Mouse (Mus musculus) small intestine, adult 2 months (tissue): ENCODE results near the gene Pdcl3. TPM values are rescaled to one million over a fixed set of nuclear protein-coding genes. Genes with fewer than 3 reads are reported as not detected.

ENCODE experiments used
- H3K27ac ChIP-seq: fragments of 200-500 bp; 2 replicates; pipeline ENCODE4 v1.5.1; 2012; ENCODE audit warnings: low read depth, low read length, control low read depth, inconsistent platforms; ENCODE audit not compliant: insufficient read depth
- H3K27me3 ChIP-seq: fragments of 200-500 bp; 2 replicates; pipeline ENCODE4 v1.6.1; 2012; ENCODE audit warnings: mild to moderate bottlenecking, moderate library complexity, low read length, inconsistent platforms; ENCODE audit not compliant: control insufficient read depth, insufficient read depth
- H3K36me3 ChIP-seq: fragments of 200-500 bp; 2 replicates; pipeline ENCODE4 v1.6.1; 2012; ENCODE audit warnings: mild to moderate bottlenecking, low read length, control low read depth, inconsistent platforms; ENCODE audit not compliant: control insufficient read depth, insufficient read depth
- H3K4me1 ChIP-seq: fragments of 200-500 bp; 2 replicates; pipeline ENCODE4 v1.6.1; 2012; ENCODE audit warnings: low read length, inconsistent platforms, mixed read lengths; ENCODE audit not compliant: control insufficient read depth, insufficient read depth, insufficient read length
- H3K4me3 ChIP-seq: fragments of 200-500 bp; 2 replicates; pipeline ENCODE4 v1.5.1; 2012; ENCODE audit warnings: low read depth, mild to moderate bottlenecking, control low read depth, inconsistent platforms, low read length, moderate library complexity
- CTCF ChIP-seq: fragments of 200-500 bp; IDR thresholded peaks from 2 replicates; pipeline ENCODE4 v1.5.1; 2012; ENCODE audit warnings: low read depth, mild to moderate bottlenecking, control low read depth, inconsistent platforms, low read length, moderate library complexity, mixed read lengths; ENCODE audit not compliant: insufficient replicate concordance, insufficient read length; ENCODE audit errors: extremely low read depth
- POLR2A ChIP-seq: fragments of 200-500 bp; IDR thresholded peaks from 2 replicates; pipeline ENCODE4 v1.6.1; 2012; ENCODE audit warnings: low read depth, mild to moderate bottlenecking, control low read depth, inconsistent platforms, low read length, moderate library complexity
- WGBS: fragments of 180-500 bp; shearing (Covaris S2); methylation state at CpG from one replicate; pipeline ENCODE4 v1.1.7; 2018; 5-methylcytosine and 5-hydroxymethylcytosine counted together
- polyA plus RNA-seq: library from polyadenylated mRNA; depleted of rRNA; stranded (reverse); fragments of >200 nt; gene quantifications from 2 replicates; pipeline ENCODE4 v1.2.3, GENCODE M21; 2012

The Pdcl3 gene
- polyA plus RNA-seq, 1 experiment: 24.2 TPM

DNA sequence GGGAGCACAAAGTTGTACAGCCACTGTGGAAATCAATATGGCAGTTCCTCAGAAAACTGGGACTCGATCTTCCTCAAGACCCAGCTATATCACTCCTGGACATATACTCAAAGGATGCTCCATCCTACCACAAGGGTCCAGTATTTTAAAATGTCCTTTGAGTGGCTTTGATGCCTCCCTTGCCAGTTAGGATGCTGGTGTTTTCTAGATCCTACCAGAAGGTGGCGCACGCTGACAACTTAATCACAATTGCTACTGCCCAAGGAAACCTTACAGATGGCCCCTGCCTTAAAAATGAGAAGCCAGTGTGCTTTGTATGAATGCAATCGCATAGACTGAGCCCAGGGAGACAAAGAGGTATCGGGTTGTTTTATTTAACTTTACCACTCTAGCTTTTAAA, 15.7 kb downstream of the Pdcl3 start:
- Histone ChIP-seq H3K4me3 (no peak overlapping the region), H3K4me1 (no peaks in the 10 kb centered on the region), H3K27me3 (no peaks in the 10 kb centered on the region), H3K27ac (no peak overlapping the region), H3K36me3 (peaks cover 17% of the 10 kb centered on the region)
- 7% methylated on average over 5 of the region's 5 CpGs for WGBS
- TF ChIP-seq POLR2A: no peak

DNA sequence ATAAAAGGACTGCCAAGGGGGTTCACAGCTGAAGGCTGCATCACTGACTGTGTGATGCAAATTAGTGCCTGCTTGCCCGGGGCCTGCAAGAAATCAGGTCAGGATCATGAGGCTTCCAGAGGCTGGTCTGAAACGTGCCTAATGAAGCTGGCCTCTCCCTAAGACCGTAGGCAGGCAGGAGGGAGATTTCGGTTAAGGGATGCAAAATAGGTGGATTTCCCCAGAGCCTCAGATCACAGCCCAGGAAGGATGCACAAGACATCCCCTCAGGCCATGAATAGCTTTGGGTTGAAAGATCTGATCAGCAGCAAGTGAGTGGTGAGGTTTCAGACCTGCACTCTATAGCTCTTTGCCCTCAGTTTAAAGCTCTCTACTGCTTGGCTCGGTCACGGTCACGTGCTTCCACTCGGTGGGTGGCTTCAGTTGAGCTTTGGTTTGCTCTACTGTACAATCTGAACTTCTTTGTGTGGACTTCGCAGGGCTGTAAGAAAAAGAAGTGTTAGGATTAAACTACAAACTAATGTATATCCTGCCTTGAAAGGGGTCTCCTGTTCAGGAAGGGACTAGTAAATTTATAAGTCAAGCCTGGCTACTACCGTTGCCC, 20.4 kb downstream of the Pdcl3 start:
- H3K36me3 ChIP-seq: no peaks in the 10 kb centered on the region
- H3K27me3 ChIP-seq: no peaks in the 10 kb centered on the region
- H3K4me3 ChIP-seq: no peak overlapping the region
- TF ChIP-seq CTCF (no peak), POLR2A (no peak)
- H3K27ac ChIP-seq: no peak overlapping the region
- peaks cover 5% of the 10 kb centered on the region; the same call in 1 of the 2 replicates for H3K4me1 ChIP-seq
- 86% methylated on average over 10 of the region's 10 CpGs for WGBS

DNA sequence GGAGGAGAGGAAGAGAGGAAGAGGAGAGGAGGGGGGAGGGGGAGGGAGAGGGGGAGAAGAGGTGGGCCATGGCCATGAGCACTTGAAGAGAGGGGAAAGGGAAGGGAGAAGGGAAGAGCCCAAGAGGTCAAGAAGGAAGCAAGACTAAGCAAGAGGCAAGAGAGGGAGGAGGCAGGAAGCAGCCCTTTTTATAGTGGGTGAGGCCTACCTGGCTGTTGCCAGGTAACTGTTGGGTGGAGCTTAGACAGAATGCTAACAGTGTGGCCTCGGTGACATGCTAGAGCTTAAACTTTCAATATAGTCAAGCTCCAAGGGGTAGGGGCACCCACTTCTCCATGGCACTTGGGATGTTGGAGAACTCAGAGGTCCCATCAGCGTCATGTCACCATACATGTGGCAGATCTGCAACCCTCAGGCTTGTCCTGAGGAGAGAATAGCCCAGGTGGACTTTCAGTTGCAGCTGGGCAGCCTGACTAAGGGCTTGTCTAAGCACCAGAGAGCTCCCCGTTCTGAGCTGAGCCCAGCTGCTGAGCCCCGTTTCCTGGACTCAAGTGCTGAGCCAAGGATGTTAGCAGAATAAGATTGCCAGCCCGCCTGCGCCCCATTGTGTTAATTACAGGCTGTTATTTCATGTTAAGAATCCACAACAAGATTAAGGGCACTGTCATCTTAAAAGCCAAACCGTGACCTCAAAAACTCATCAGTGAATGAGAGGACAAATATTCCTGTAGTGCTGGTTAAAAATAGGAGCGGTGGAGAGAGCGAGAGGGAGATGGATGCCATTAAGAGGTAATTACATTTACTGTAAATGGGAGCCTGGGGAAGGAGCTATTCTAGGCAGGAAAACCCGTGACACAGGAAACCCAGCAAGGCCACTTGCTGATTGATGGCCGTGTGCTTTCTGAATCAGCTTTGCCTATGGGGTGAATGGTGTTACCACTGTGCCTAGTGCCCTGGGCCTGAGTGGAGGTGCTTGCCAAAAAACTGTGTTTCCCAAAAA, 21.7 kb downstream of the Pdcl3 start:
- H3K4me1 ChIP-seq: peaks cover 5% of the 10 kb centered on the region; the same call in 1 of the 2 replicates
- no peak overlapping the region for H3K27ac ChIP-seq
- WGBS: 58% methylated on average over 11 of the region's 11 CpGs
- no peak overlapping the region for H3K4me3 ChIP-seq
- H3K36me3 ChIP-seq: no peaks in the 10 kb centered on the region
- TF ChIP-seq CTCF (no peak), POLR2A (no peak)
- H3K27me3 ChIP-seq: no peaks in the 10 kb centered on the region

DNA sequence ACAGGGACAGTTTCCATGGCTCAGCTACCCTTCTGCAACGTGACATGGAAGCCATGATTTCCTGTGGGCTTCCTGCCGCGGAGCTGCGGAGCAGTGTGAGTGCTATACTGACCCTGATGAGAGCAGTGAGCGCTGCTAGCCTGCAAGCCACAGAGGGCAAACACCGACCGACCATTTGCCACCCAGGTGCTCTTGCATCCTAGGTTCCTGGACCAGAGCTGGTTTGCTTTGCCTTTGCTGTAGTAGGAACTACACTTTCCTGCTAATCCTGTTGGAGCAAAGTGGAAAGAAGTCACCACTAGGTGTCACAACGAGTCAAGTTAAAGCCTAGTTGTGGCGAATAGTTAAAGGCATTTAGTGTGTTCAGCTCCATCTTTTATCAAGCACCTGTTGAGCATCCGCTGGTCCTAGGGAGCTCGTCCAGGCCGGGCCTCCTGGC, 25.2 kb downstream of the Pdcl3 start:
- Histone ChIP-seq H3K36me3 (no peaks in the 10 kb centered on the region), H3K27ac (no peak overlapping the region), H3K27me3 (no peaks in the 10 kb centered on the region), H3K4me3 (no peak overlapping the region), H3K4me1 (peaks cover 5% of the 10 kb centered on the region; the same call in 1 of the 2 replicates)
- 18% methylated on average over 12 of the region's 12 CpGs for WGBS
- TF ChIP-seq CTCF: peak; percentile 40; the same call in 1 of the 2 replicates
- TF ChIP-seq POLR2A: no peak

DNA sequence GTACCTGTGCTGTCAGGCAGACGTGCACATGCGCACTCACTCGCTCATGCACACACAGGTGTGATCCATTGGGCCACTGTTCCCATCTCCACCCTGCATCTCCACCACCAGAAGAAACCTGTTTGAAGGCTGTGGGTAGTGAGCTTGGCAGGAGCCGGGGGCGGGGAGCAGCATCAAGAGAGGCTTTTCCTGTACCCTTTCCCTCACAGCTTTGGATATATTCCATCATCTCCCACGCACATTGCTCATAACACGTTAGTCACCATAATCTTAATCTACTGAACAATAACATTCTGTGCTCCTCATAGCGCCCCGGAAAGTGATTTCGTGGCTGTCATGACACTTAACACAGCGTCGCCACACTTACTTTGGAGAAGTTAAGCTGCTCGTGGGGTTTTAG, 27.2 kb downstream of the Pdcl3 start:
- 82% methylated on average over 13 of the region's 13 CpGs for WGBS
- H3K27me3 ChIP-seq: no peaks in the 10 kb centered on the region
- no peak overlapping the region for H3K27ac ChIP-seq
- H3K4me1 ChIP-seq: no peaks in the 10 kb centered on the region
- H3K4me3 ChIP-seq: no peak overlapping the region
- TF ChIP-seq POLR2A (no peak), CTCF (no peak)
- H3K36me3 ChIP-seq: no peaks in the 10 kb centered on the region

DNA sequence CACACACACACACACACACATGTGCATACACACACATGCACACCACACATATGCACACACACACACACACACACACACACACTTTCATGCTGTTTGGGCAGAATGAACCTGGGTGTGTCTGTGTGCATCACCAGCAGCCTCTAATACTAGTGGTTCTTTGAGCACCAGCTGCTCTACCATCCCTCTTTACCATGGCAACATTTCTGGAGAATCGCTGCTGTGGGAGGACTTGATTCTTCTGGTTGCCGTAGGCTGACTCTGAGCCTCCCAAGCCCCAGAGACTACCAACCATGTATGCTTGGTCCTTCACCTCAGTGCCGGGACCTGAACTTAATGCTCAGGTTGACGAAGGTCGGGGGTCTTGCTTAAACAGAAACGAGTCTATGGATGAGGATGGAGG, 28.4 kb downstream of the Pdcl3 start:
- H3K27ac ChIP-seq: no peak overlapping the region
- 82% methylated on average over 6 of the region's 6 CpGs for WGBS
- TF ChIP-seq POLR2A (no peak), CTCF (no peak)
- H3K36me3 ChIP-seq: no peaks in the 10 kb centered on the region
- H3K4me3 ChIP-seq: no peak overlapping the region
- no peaks in the 10 kb centered on the region for H3K27me3 ChIP-seq
- H3K4me1 ChIP-seq: no peaks in the 10 kb centered on the region

DNA sequence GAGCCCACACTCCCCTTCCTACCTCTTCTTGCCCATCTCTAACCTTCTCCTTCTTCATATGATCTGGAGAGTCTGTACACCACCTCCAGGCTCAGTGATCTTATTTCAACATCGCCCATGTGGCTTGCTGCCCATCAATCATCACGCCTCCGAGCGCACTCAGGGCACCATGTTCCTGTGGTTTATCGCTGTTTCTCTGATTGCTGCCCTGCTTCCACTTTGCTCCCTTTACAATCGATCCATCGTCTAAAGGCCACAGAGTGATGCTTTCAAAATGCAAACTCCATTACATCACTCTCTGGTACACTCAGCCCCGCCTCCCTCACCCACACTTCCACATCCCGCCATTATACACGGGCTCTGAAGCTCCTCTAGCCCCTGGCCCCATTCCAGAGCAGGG, 30.1 kb downstream of the Pdcl3 start:
- H3K4me3 ChIP-seq: no peak overlapping the region
- no peaks in the 10 kb centered on the region for H3K36me3 ChIP-seq
- TF ChIP-seq CTCF: no peak
- no peak for TF ChIP-seq POLR2A
- H3K27ac ChIP-seq: no peak overlapping the region
- no peaks in the 10 kb centered on the region for H3K4me1 ChIP-seq
- H3K27me3 ChIP-seq: no peaks in the 10 kb centered on the region
- 79% methylated on average over 10 of the region's 10 CpGs for WGBS
